Mouse (Mus musculus) T-helper 17 cell (primary cell): ENCODE data around the gene Smtn.

Experiments used
- in situ Hi-C, 2 experiments: fragments of 300-600 bp; cut with MboI, MseI; formaldehyde crosslinking; loops; 1 replicate in 1 of 2; 2 replicates in 1 of 2; pipeline ENCODE4 v1.15.1; 2025; ENCODE audit warnings: high pct_unique_total_duplicates in 2 of 2

Smtn gene

DNA sequence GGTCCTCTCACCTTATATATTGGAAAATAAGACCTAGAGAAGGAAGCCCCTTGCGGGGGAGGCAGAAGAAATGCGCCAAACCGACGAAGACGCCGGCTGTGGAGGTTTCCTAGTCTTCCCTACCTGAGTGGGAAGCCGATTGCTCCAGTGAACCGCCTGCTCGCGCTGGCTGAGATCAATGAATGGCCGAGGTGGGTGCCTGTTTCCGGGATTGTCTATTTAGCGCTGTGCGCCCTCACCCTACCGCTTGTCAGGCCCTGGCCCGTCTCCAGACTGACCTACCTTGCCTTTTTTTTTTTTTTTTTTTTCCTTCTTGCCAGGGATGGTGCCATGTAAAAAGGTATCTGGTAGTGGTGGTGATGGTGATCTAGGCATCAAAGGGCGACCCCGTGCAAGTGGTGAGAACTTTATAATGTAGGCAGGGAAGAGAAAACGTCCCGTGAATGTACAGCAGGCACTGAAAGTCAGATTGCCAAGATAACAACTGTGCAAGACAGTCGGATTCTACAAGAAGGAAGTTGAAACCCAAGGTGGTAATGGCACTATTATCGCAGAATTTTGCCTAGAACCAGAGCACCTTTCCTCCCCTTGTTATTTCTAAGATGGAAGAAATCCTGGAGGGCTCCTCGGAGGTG lies at the start of gene Smtn:
Smtn (minus strand) TSS at position 162 of the 635 bp plus-strand sequence.
- in situ Hi-C loops: no loop called here

DNA sequence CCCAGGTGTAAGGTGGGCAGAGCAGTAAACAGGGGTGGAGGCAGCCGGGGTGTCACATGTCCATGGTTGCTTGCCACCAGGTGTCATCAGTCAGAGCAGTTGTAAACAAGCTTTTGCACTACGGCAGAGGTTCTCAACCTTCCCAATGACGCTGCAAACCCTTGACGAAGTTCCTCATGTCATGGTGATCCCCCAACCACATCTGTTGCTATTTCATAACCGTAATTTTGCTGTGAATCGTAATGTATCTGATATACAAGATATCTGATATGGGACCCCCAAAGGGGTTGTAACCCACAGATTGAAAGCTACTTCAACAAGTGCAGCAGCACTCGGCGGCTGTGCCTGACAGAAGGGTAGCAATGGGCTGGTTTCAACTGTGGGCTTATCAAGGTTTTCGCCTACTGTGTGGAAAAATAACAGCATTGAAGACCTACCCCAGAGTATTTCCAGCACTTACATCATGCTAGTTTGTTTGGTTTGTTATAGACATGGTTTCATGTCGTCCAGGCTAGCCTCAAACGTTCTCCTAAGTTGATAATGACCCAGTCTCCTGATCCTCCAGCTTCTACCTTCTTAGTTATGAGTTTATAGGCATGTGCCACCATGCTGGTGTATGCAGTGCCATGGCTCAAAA lies 47.7 kb upstream of the Smtn start:
- in situ Hi-C loops: no loop called here

DNA sequence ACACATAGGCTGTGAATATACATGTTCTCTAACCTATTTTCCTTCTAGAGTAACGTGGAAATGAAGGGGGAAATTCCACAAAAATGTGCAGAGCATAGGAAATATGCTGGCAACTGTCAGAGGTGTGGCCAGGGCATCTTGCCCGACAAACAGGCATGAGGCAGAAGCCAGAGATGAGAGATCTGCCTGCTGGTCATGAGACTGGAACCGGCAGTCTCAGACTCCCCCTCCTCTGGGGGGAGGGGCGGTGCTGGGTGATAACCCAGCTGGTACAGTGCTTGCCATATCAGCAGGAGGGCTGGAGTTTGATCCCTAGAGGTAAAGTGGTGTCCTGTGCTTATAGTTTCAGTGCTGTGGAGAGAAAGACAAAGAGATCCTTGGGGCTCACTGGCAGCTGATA lies 46.9 kb upstream of the Smtn start:
- in situ Hi-C loops: no loop called here

DNA sequence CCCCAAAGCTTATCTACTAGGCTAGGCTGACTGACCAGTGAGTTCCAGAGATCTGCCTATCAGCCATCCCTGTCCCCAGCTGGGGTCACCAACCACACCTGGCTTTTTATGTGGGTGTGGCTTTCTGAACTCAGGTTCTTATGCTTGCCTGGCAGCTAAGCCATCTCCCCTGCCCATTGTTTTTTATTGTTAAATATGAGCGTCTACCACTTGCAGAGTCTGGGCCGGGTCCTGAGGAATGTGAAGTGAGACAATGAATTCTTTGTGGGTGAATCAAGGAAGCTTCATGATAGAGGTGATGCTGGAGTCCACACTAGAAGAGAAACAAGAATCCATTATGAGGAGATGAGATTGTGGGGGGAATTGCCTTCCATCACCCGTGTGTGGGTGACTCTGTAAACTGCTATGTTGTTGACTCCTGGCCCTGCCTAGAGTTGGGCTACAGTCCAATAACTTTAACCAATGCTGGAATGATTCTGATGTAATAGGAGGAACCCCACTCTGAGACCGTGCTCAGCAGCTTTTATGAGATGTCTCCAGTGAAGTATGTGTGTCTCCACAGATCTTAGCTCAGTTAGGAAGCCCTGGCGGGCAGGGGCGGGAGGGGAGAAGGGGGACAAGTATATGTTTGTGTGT lies 45.7 kb upstream of the Smtn start:
- in situ Hi-C loops: no loop called here

DNA sequence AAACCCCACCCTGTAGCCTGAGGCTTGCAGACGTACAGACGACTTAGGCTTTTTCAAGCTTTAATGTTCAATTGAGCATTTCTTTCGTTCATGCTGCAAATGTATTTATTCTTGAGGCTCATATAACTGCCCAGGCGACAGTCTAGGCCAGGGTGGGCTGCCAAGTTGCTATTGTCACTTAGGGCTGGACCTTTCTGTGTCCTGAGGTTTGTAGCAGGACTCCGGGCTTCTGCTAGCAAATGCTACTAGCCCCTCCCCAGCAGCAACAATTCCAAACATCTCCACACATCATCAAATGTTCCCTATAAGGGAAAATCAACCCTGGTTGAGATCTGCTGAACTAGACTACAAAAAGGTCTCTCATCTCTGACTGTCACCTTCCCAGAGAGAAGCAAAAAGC lies 42.7 kb upstream of the Smtn start:
- in situ Hi-C loops: no loop called here

DNA sequence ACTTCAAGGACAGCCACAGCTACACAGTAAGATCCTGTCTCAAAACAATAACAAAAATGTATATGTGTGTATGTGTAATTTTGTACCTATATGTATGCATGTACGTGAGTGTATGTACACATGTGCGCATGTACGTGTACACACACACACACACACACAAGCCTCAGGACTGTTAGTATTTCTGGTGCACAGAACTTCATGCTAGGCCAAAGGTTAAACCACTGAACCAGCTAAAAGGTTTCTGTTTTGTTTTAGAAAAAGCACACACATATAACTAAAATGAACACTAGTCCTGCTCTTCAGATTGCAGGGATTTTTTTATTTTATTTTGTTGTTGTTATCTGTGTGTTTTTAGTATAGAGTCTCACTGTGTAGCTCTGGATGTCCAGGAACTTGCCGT lies 41.5 kb upstream of the Smtn start:
- in situ Hi-C loops: no loop called here

DNA sequence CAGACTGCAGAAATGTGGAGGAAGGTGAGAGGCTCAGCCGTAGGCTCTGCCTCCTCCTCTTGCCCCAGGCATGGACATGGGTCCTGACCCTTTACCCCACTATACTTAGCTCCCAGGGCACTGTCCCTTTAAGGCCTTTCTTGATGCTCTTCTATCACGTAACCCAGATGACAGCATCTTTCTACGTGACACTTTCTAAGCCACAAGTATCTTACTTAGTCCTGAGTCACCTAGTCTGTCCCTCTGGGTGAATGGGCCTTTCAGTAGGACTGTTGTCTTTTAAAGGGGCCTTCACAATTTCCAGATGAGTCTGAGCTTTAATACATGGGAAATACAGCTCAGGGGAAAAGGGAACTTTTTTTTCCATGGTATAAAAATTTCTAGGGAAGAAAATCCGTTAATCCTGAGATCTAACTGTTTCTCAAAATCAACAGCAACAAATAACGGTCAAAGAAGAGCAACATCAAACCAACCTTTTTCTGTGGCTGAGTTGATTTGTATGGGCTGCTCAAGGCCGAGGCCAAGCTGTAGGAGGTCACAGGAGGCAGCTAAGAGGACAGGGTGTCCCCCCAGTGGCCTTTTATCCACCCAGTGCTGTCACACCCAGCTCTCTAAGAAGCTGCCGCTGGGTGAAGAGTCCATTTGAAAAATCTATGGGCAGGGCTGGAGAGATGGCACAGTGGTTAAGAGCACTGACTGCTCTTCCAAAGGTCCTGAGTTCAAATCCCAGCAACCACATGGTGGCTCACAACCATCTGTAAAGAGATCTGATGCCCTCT lies 40.1 kb upstream of the Smtn start:
- in situ Hi-C loops: no loop called here

DNA sequence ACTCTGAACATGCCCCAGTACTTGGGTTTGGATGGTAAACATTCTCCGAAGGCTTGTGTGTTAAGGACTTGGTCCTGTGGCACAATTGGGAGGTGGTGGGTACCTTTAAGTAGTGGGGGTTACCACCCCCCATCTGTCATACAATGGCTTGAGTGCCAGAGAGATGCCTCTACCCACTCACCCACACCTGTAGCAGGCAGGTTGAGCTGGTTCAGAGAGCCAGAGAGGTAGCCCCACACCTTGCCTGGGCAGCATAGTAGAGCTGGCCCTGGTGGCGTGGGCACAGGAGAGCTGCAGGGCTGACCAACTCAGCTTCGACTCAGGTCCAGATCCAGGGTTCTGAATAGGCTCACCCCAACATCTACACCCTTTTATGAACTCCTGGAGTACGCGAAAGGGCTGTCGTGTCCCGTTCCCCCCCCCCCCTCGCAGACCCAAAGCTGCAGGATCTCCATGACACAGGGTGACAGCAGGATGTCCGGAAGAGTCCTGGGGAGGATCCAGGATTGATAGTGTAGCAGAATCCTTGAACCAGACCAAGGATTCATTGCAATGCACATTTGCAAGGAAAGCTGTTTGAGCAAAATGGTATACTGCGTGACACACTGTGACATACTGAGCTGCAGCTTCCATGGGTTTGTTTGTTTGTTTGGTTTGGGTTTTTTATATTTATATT lies 37.8 kb upstream of the Smtn start:
- in situ Hi-C loops: no loop called here

DNA sequence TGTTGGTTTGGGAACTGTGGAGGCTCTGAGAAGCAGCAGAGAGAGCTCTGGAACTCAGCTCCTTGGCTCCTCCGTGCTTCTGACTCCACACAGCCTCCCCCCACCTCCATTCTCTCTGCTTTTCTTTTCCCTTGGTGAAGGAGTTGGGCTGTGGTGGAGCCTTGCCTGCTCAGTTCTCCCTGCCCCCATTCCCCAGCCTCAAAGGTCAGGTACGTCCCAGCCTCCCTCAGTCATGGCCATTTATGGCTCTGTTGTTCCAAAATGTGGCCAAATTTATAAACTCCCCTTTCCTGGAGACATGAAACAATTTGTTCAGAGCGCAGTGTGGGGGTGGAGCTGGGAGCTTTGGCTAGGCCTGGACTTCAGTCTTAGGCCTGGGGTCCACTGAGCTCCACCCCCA lies 34.8 kb upstream of the Smtn start:
- in situ Hi-C loops: no loop called here

DNA sequence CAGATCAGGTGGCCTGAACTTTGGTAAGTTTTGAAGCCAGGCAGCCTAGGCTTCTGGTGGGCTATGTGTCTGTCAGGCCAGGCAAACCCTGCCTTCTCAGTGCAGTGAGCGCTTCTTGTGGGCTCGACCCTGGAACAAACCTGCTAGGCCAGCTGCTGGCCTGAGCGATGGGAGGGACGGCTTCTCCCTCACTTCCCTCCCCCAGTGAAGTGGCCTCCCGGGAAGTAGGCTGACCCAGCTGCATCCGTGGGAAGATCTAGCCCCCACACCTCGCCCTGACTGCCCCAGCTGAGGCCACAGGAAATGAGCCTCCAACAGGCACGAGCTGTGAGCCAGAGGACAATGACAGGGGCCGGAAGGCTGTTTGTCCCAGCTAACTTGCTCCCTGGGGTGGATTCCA lies 32.7 kb upstream of the Smtn start:
- in situ Hi-C loops: no loop called here

DNA sequence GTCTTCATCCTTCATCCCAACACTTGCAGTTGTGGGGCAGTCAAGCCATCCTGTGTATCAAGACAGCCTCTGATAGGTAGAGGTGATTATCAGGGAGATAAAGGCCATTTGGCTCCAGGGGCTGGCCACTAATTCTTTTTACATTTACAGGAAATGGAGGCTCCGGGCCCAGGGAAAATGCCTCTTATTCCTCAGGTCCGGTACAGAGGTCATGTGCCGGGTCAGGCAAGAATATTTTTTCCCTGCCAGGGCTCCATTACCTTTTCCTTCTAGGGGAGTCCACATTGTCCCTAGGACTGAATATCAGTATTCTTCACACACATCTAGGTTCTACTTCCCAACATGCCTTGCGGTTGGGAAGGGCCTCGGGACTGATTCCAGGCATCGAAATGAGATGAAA lies 31.8 kb upstream of the Smtn start:
- in situ Hi-C loops: no loop called here

DNA sequence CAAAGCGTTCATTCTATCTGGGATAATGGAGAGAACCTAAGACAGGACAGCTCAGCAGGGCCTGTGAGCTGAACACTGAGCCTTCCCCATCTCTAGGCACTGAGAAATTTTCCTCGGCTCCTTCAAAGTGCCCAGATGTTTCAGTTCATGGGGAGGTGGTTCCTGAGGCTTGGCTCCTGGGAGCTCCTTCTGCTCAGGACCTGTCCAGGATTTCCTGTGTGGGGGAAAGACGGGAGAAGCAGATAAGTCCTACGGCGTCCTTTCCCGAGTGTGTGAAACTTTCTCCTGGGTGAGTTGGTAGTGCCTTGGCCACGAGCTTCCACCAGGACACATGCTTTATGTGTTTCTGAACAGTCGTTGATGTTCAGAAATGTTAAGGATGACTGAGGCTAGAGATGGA lies 29.9 kb upstream of the Smtn start:
- in situ Hi-C loops: no loop called here

DNA sequence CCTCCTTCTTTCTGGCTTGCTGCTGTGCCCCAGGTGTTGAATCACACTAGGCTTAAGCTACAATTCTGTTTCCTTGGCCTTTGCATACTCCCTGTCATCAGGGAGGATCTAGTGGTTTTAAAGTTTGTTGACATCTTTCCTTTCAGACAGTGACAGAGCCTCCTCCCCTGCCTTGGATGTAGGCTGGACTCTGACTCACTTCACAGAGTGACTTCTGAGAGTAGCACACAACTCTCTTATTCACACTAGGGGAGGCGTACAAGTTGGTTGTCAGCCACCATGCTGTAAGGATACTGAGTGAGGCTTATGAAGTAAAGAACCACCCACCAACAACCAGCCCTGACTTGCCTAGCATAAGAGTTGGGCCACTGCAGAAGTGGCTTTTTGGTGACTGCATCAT lies 27.5 kb upstream of the Smtn start:
- in situ Hi-C loops: no loop called here

DNA sequence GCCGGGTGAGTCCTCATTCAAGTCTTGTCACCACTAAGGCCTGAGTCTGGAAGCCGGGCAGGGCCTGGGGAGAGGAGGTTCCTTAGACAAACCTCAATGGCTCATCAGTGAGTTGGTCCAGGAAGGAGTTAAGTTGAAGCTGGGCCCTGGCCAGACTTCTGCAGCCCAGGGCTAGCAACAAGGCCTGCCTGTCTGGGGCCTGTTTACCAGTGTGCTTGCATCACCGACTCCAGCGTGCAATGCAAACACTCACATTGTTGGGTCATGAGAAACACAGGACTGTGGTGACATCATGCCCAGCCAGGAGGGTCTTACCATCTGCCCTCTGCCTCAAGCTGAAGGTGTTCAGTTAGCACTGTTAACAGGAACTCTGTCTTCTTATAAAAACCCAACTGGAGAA lies 25.6 kb upstream of the Smtn start:
- in situ Hi-C loops: no loop called here

DNA sequence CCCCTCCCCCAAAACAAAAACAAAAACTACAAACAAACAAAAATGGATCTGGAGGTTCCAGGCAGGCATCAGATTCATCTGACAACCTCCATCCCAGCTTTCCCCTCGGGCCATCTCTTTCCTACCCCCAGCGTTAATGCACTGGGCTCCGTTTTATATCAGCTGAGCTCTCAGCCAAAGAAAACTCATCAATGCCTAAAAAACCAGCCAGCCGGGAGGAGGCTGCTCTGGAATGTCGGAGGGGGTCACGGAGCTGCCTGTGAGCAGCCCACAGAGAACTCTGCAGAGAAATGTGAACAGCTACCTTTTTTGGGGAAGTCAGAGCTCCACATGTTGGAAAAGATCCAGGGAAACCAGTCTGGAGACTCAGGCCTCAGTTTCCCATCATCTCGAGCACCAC lies 24.0 kb upstream of the Smtn start:
- in situ Hi-C loops: no loop called here

DNA sequence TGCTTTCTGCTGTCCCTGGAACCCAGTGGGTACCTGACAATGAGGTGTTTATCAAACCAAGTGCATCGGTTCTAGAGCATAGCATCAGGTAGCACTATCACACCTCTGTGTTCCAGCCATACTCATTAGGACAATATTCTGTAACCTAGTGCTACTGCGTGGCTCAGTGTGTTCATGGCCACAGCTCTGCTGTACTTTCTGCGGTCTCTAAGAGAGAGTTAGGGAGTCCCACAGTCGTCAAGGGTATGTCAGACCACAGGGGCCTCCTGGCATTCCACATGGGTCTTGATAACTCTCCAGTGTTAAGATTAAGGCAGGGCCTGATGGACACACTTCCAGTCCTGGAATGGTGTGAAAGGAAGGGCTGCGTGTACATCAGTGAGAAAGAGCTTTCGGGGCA lies 23.4 kb upstream of the Smtn start:
- in situ Hi-C loops: no loop called here

DNA sequence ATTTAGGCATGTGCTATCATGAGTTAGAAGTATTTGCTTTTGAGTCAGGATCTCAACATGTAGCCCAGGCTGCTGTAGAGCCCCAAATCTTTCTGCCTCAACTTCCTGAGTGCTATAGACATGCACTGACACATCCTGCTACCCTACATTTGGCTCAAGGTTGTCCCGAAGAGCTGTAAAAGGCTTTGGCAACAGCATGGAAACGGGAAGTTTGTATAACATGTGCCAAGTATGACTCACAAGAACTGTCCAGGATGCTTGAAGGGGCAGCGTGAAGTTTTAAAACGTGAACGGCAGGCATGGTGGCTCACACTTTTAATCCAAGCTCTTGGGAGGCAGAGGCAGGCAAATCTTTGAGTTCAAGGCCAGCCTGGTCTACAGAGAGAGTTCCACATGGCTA lies 19.8 kb upstream of the Smtn start:
- in situ Hi-C loops: no loop called here

DNA sequence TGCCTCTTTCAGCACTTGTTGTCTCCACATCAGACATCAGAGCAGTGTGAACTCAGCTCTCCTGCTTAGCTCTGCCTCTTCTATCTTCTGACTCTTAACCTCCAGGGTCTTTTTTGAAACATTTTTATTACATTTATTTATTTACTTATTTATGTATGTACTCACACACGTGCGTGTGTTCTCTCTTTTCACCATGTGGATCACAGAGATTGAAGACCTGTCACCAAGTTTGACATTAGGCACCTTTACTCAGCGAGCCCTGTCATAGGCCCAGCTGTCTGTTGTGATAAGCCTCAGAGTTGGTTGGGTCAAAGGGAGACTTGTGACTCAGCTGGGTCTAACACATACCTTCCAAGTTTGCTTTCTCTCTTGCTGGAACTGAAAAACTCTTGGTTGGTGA lies 17.4 kb upstream of the Smtn start:
- in situ Hi-C loops: no loop called here

DNA sequence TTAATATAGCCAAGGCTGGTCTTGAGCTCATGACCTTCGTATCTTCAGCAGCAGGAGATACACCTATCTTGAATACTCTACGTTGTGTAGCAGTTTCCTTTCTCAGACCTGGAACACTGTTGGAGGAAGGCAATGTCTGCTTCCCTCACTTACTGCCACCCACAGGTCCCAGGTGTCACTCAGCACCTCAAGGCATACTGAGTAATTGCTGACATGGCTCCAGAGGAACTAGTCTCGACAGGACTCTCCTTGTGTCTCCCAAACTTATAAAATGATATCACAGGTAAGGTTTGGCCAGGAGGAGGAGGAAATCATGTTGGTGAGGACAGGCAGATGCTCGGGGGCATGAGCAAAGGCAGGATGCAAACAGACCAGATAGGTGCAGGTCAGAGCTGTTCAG lies 14.6 kb upstream of the Smtn start:
- in situ Hi-C loops: no loop called here

DNA sequence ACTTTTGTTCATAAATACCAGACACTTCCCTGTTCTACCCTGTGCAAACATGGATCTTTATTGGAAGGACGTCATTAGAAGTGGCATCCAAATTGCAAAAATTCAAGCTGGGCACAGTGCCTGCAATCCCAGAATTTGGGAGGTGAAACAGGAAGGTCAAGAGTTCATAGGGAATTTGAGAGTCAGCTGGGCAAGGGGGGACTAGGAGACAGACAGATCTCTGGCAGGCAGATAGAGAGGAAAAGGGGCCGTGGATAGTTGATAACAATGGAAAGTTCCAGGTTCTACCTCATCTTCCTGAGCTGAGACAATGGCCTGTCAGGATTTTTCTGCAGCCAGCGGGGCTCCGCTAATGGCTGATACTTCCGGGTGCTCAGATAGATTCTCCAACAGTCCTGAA lies 9.4 kb upstream of the Smtn start:
- in situ Hi-C loops: no loop called here

DNA sequence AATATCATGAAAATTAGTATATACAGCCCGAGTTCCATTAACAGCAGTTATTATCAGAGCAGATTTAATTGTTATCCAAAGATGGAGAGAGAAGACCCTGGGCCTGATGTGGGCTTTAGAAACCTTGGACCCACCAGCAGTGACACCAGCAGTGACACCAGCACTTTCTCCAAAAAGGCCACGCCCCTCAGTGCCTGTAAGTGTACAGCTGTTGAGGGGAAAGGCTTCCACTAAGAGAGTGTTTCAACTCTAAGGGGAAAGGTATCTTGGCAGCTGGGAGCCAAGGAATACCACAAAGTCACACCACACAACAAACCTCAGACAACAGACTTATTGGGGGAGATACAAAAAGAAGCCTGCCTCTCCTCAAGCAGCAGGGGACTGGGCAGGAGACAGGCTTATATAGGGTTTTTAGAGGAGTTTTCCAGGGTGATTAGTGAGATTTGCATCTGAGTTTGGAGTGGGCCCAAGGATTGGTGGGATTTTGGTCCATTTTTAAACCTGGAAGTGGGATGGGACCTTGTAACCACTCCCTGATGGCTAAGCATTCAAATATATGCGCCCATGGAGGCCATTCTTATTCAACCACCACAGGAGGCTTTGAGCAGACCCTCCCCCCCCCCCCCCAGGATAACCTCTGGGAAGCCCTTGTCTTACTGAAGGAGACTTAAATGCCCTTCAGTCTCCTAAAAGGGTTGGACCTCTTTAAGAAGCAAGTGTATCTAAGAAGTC lies 8.3 kb upstream of the Smtn start:
- in situ Hi-C loops: no loop called here
